Mouse (Mus musculus) limb, embryonic 14.5 days (tissue): ENCODE results near the gene Smim9. TPM values are rescaled to one million over a fixed set of nuclear protein-coding genes. Genes with fewer than 3 reads are reported as not detected.
A peak's percentile ranks its signal among the peaks of the same experiment; 100 is the strongest.

Experiments used
- ATAC-seq: fragments of 200-750 bp; cut with Nextera tagmentation; 2 replicates; pipeline ENCODE4 v1.8.0; 2017; ENCODE audit warnings: low read depth, moderate number of reproducible peaks, moderate TSS enrichment; ENCODE audit not compliant: low FRiP score
- DNase-seq: peaks from one replicate; pipeline ENCODE4 v3.0.0-alpha.2; 2015; ENCODE audit warnings: low spot score
- H3K27ac ChIP-seq: fragments of 300-500 bp; sonication (generic); replicated peaks from 2 replicates; pipeline ENCODE4 v1.5.1; 2014; ENCODE audit warnings: low read depth, mild to moderate bottlenecking, low read length, moderate library complexity, mixed read lengths
- H3K27me3 ChIP-seq: fragments of 300-500 bp; sonication (generic); 2 replicates; pipeline ENCODE4 v1.6.1; 2014; ENCODE audit warnings: low read length, mixed read lengths; ENCODE audit not compliant: control insufficient read depth, insufficient read depth
- H3K36me3 ChIP-seq: fragments of 300-500 bp; sonication (generic); 2 replicates; pipeline ENCODE4 v1.6.1; 2014; ENCODE audit warnings: mild to moderate bottlenecking, low read length, moderate library complexity, mixed read lengths; ENCODE audit not compliant: control insufficient read depth, insufficient read depth
- H3K4me1 ChIP-seq: fragments of 300-500 bp; sonication (generic); 2 replicates; pipeline ENCODE4 v1.6.1; 2014; ENCODE audit warnings: antibody characterized with exemption, low read length, mixed read lengths; ENCODE audit not compliant: control insufficient read depth, insufficient read depth
- H3K4me2 ChIP-seq: fragments of 300-500 bp; sonication (generic); replicated peaks from 2 replicates; pipeline ENCODE4 v1.6.1; 2014; ENCODE audit warnings: low read depth, mild to moderate bottlenecking, low read length, moderate library complexity; ENCODE audit not compliant: severe bottlenecking
- H3K4me3 ChIP-seq: fragments of 300-500 bp; sonication (generic); replicated peaks from 2 replicates; pipeline ENCODE4 v1.5.1; 2014; ENCODE audit warnings: low read length
- H3K9ac ChIP-seq: fragments of 300-500 bp; sonication (generic); 2 replicates; pipeline ENCODE4 v1.6.1; 2014; ENCODE audit warnings: mild to moderate bottlenecking, low read depth, low read length, moderate library complexity; ENCODE audit not compliant: severe bottlenecking
- H3K9me3 ChIP-seq: fragments of 300-500 bp; sonication (generic); 2 replicates; pipeline ENCODE4 v1.6.1; 2016; ENCODE audit warnings: low read length; ENCODE audit not compliant: control insufficient read depth
- POLR2A ChIP-seq: fragments of 200-500 bp; IDR thresholded peaks from 2 replicates; pipeline ENCODE4 v1.8.0; 2012; ENCODE audit warnings: inconsistent platforms, mild to moderate bottlenecking, moderate library complexity, borderline replicate concordance; ENCODE audit not compliant: insufficient read depth, insufficient read length; ENCODE audit errors: extremely low read depth
- WGBS: fragments of 180-500 bp; shearing (Covaris S2); extraction: QIAGEN DNeasy Blood & Tissue Kit; methylation state at CpG from one replicate; pipeline ENCODE4 v1.1.7; 2014; 5-methylcytosine and 5-hydroxymethylcytosine counted together
- polyA plus RNA-seq, 2 experiments: library from polyadenylated mRNA; depleted of rRNA in 1 of 2; stranded (reverse) in 1 of 2; unstranded in 1 of 2; fragments of >200 nt; fragmentation: Nextera tagmentation in 1 of 2; extraction: Ambion mirVana in 1 of 2; gene quantifications; 2 replicates each; pipeline versions ENCODE4 v1.2.1 to v1.2.3; 2012 to 2014

The Smim9 gene
- polyA plus RNA-seq, 2 experiments: not detected

DNA sequence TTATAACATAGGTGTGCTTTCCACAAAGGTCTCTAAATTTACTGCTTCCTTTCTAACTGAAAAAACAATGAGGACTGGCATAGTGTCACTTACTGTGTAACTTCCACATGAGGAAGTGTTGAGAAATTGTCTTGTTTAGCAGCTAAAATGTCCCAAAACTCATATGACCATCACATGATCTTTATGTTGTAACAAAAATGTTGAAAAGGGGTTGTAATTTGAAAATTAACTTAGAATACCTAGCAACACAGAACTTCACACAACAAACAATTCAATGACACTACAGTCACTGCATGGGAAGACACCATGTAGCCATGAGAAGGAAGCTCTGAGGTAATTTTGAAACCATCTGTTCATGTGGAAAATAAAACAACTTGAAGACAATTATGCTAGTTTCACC, 36.7 kb downstream of the Smim9 start:
- Histone ChIP-seq H3K4me1 (no peaks in the 10 kb centered on the region), H3K27ac (no peak overlapping the region), H3K4me3 (no peak overlapping the region), H3K4me2 (no peak overlapping the region), H3K27me3 (no peaks in the 10 kb centered on the region), H3K36me3 (peaks cover 7% of the 10 kb centered on the region), H3K9ac (no peak overlapping the region), H3K9me3 (no peaks in the 10 kb centered on the region)
- DNase-seq (no peak), ATAC-seq (no peak)
- no peak for TF ChIP-seq POLR2A

DNA sequence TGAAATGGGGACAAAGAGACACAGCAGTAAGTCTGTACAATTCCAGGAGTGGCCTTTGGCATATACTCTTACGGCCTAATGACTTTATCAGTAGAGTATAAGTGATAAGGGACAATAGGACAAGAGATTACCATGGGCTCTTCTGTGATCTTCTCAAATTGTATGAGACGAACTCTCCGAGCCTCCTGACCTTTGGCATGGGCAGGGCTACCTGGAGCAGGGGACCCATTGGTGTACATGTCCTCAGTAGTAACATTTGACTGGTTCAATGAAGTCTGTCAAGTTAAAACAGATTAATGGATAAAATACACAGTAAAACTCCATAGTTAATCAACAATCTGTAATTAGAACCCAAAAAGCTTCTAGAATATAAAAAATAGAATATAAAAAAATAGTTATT, 38.0 kb downstream of the Smim9 start:
- DNase-seq (no peak), ATAC-seq (no peak)
- H3K36me3 ChIP-seq: peaks cover 7% of the 10 kb centered on the region
- H3K27ac ChIP-seq: no peak overlapping the region
- no peaks in the 10 kb centered on the region for H3K27me3 ChIP-seq
- no peaks in the 10 kb centered on the region for H3K9me3 ChIP-seq
- H3K4me3 ChIP-seq: no peak overlapping the region
- no peak for TF ChIP-seq POLR2A
- WGBS: 87% methylated on average over 3 of the region's 3 CpGs
- H3K9ac ChIP-seq: no peak overlapping the region
- H3K4me1 ChIP-seq: no peaks in the 10 kb centered on the region
- H3K4me2 ChIP-seq: no peak overlapping the region

DNA sequence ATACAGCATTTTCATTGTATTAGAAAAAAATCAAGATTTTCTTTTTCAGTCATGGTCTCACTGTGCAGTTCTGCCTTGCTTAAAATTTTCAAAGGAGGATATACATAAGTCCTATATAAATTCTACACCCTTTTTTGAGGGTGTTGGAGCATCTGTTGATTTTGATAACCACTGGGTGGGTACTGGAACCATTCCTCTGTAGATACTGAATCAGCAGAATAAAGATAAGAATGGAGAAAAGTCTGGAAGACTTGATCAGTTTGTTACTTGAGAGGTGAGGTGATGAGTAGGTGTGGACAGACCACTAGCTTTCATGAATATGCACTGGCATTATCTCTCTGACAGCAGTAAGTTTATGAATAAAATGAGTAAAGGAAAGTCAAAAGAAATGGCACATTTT, 48.0 kb downstream of the Smim9 start:
- no peaks in the 10 kb centered on the region for H3K27me3 ChIP-seq
- H3K36me3 ChIP-seq: peaks cover 9% of the 10 kb centered on the region
- H3K4me1 ChIP-seq: no peaks in the 10 kb centered on the region
- DNase-seq (no peak), ATAC-seq (no peak)
- no peak overlapping the region for H3K9ac ChIP-seq
- H3K4me3 ChIP-seq: no peak overlapping the region
- H3K9me3 ChIP-seq: no peaks in the 10 kb centered on the region
- no peak overlapping the region for H3K4me2 ChIP-seq
- TF ChIP-seq POLR2A: no peak
- H3K27ac ChIP-seq: no peak overlapping the region

DNA sequence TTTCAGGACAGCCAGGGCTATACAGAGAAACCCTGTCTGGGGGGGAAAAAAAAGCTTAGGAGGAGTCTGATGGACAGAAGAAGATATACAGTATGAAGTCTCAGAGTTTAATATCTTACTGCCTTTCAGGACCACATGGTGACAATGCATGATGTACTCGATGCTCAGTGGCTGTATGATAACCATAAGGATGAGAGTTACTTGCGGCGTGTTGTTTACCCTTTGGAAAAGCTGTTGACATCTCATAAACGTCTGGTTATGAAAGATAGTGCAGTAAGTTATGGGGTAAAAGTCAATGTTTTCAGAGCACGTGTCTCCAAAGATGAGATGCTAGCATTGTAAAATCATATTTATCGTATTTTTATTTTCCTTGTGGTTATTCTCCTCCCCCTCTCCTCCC, 61.3 kb downstream of the Smim9 start:
- no peak overlapping the region for H3K9ac ChIP-seq
- no peaks in the 10 kb centered on the region for H3K9me3 ChIP-seq
- no peaks in the 10 kb centered on the region for H3K4me1 ChIP-seq
- H3K4me2 ChIP-seq: no peak overlapping the region
- H3K27me3 ChIP-seq: no peaks in the 10 kb centered on the region
- ATAC-seq (no peak), DNase-seq (no peak)
- no peak overlapping the region for H3K27ac ChIP-seq
- no peak overlapping the region for H3K4me3 ChIP-seq
- no peak for TF ChIP-seq POLR2A
- WGBS: 87% methylated on average over 6 of the region's 6 CpGs
- peaks cover 57% of the 10 kb centered on the region for H3K36me3 ChIP-seq

DNA sequence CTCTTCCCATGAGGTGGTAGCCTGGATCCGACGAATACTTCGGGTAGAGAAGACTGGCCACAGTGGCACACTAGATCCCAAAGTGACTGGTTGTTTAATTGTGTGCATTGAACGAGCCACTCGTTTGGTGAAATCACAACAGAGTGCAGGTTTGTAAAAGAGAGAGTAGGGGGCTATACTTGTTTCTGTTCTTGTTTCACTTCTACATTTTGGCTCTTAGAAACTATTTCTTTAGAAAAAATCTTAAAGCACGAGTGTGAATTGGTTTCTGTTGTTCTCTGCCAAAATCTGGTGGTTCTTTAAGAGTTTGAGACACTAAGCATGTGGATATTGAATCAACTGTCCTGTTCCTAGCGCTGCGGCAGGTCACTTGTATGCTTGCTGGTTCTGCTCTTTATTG, 64.8 kb downstream of the Smim9 start:
- ATAC-seq (no peak), DNase-seq (no peak)
- TF ChIP-seq POLR2A: no peak
- Histone ChIP-seq H3K27ac (no peak overlapping the region), H3K9ac (no peak overlapping the region), H3K4me3 (no peak overlapping the region), H3K36me3 (peaks cover 33% of the 10 kb centered on the region), H3K27me3 (no peaks in the 10 kb centered on the region), H3K4me2 (no peak overlapping the region), H3K9me3 (no peaks in the 10 kb centered on the region), H3K4me1 (no peaks in the 10 kb centered on the region)
- whole genome bisulfite sequencing: 89% methylated on average over 8 of the region's 8 CpGs

DNA sequence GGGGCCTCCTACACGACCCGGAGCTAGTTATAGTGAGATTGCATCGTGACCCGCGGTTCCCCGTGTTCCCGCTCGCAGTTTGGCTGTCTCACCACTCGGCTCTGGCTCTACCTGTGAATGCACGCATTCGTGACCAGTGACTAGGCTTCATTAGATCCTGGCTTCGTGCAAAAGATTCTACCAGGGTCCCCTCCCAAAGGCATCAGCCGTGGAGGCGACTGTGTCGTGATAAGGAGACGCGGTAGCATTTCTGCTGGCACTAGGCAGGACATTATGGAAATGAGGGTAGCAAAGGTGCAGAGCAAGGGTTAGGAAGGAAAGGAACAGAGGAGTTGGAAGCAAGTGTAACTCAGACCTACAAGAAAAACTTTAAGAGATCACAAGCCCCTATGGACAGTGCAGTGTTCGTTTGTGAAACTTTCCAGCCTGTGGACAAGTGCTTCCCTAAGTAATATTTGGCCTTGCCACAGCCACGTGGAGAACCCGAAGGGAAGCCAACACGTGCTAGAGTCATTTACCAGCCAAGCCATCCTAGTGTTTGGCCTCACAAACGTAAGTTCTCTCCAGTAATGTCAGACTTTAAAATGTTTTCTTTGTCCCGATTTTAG, 67.3 kb downstream of the Smim9 start:
- H3K4me2 ChIP-seq: peak overlapping the region; percentile 53
- no peaks in the 10 kb centered on the region for H3K27me3 ChIP-seq
- 24% methylated on average over 23 of the region's 23 CpGs for WGBS
- no peak; the same call in 1 of the 2 replicates for ATAC-seq
- DNase-seq: peak; percentile 17
- H3K36me3 ChIP-seq: peaks cover 22% of the 10 kb centered on the region
- peak overlapping the region; percentile 53 for H3K4me3 ChIP-seq
- H3K9ac ChIP-seq: peak overlapping the region; percentile 63
- H3K27ac ChIP-seq: peak overlapping the region; percentile 75; the same call in 1 of the 2 replicates
- no peaks in the 10 kb centered on the region for H3K4me1 ChIP-seq
- no peak for TF ChIP-seq POLR2A
- H3K9me3 ChIP-seq: no peaks in the 10 kb centered on the region

Other genes with a start within 250 kb of the Smim9 start
- gene Gab3, start 78.3 kb downstream of the Smim9 start, polyA plus RNA-seq (2012; rRNA removed): 1.6 and 2.0 TPM in 2 replicates
- gene Gab3, start 78.3 kb downstream of the Smim9 start, polyA plus RNA-seq (2014; fragmentation: Nextera tagmentation; extraction: Ambion mirVana): 2.4 and 2.7 TPM in 2 replicates
- gene Dkc1, start 67.9 kb downstream of the Smim9 start, polyA plus RNA-seq (2012; rRNA removed): 40.3 and 77.7 TPM in 2 replicates
- 116 and 118 TPM in 2 replicates for gene Dkc1, start 67.9 kb downstream of the Smim9 start, polyA plus RNA-seq (2014; fragmentation: Nextera tagmentation; extraction: Ambion mirVana)
- 34.3 and 44.5 TPM in 2 replicates for gene Mpp1, start 32.8 kb downstream of the Smim9 start, polyA plus RNA-seq (2012; rRNA removed)
- gene Mpp1, start 32.8 kb downstream of the Smim9 start, polyA plus RNA-seq (2014; fragmentation: Nextera tagmentation; extraction: Ambion mirVana): 48.2 and 49.5 TPM in 2 replicates
- 24.8 and 29.2 TPM in 2 replicates for gene Fundc2, start 218.6 kb upstream of the Smim9 start, polyA plus RNA-seq (2012; rRNA removed)
- 83.8 and 84.1 TPM in 2 replicates for gene Fundc2, start 218.6 kb upstream of the Smim9 start, polyA plus RNA-seq (2014; fragmentation: Nextera tagmentation; extraction: Ambion mirVana)
- 0.58 and 1.1 TPM in 2 replicates for gene F8, start 218.8 kb upstream of the Smim9 start, polyA plus RNA-seq (2012; rRNA removed)
- gene F8, start 218.8 kb upstream of the Smim9 start, polyA plus RNA-seq (2014; fragmentation: Nextera tagmentation; extraction: Ambion mirVana): 1.5 and 2.2 TPM in 2 replicates